ENCODE assay signal across 13 mouse cellular contexts in genomic region chr1:62859556-62860300, GRCm38 (mm10).
DNase-seq lines count a peak whose midpoint lies in the region; ATAC-seq lines count a peak whose summit lies in the region.
"Had no signal": no experiment of that assay in that cellular context is flagged by ENCODE, and none has a peak within 500 bp of the region (broad histone marks: within the 10 kb centered on the region; RNA-seq: fewer than 3 reads in every experiment).

No protein-coding gene starts in this region.

- ATAC-seq in embryonic facial prominence, embryonic 14.5 days (ENCODE audit: low read depth), result 0 out of 2 replicates have a peak, but pooled peaks have one; percentile 47
- ATAC-seq in liver, embryonic 11.5 days (replicated peaks; ENCODE audit: low FRiP score), result peak; percentile 80
- ATAC-seq: intestine, postnatal 0 days; midbrain, embryonic 13.5 days had no signal

- peak overlapping the region; percentile 68 for H3K27ac ChIP-seq in embryonic facial prominence, embryonic 14.5 days (replicated peaks; ENCODE audit: low read depth, low read length)
- no peak overlapping the region for H3K27ac ChIP-seq in liver, embryonic 11.5 days (ENCODE audit: low read depth, low read length)
- H3K27ac ChIP-seq: liver, embryonic 14.5 days had no signal

- H3K9me3 ChIP-seq in embryonic facial prominence, embryonic 14.5 days (ENCODE audit: control insufficient read depth, low read length), result peaks cover 3% of the 10 kb centered on the region; the same call in 1 of the 2 replicates
- no peaks in the 10 kb centered on the region for H3K9me3 ChIP-seq in liver, embryonic 11.5 days (ENCODE audit: control insufficient read depth, low read length)

- H3K4me1 ChIP-seq in embryonic facial prominence, embryonic 14.5 days (ENCODE audit: control insufficient read depth, insufficient read depth, low read length), result peaks cover 23% of the 10 kb centered on the region
- H3K4me1 ChIP-seq in liver, embryonic 11.5 days (replicated peaks; ENCODE audit: control insufficient read depth, insufficient read depth, low read length), result no peaks in the 10 kb centered on the region; the same call in 1 of the 2 replicates

- DNase-seq in left cerebral cortex, postnatal 4 days, result peak; percentile 11
- DNase-seq in left cerebral cortex, adult 8-10 months (ENCODE audit: low spot score in 2 of 2), result no peak
- peak; percentile 2 for DNase-seq in c-Kit-positive CD71-positive TER-119-negative erythroid progenitor cells, embryonic 14.5 days (ENCODE audit: low read depth)
- DNase-seq in embryonic facial prominence, embryonic 14.5 days (ENCODE audit: low spot score), result peak; percentile 85
- no peak for DNase-seq in liver, embryonic 11.5 days (ENCODE audit: low spot score)
- DNase-seq in frontal cortex, adult 2 months (ENCODE audit: extremely low spot score in 1 of 2, low spot score in 1 of 2), result no peak
- no peak for DNase-seq in adipocyte (ENCODE audit: low spot score)
- no peak for DNase-seq in urinary bladder, adult 2 months (ENCODE audit: low spot score)
- DNase-seq: cerebellum, adult 8-10 months; retina, postnatal 1 day had no signal

- H3K4me2 ChIP-seq in embryonic facial prominence, embryonic 14.5 days (ENCODE audit: low read depth, low read length), result no peak overlapping the region
- no peak overlapping the region for H3K4me2 ChIP-seq in liver, embryonic 11.5 days
- H3K4me2 ChIP-seq: midbrain, embryonic 13.5 days had no signal

- WGBS in embryonic facial prominence, embryonic 14.5 days, result 28% methylated on average over 9 of the region's 9 CpGs
- WGBS in liver, embryonic 11.5 days, result 54% methylated on average over 9 of the region's 9 CpGs

- no peaks in the 10 kb centered on the region for H3K36me3 ChIP-seq in embryonic facial prominence, embryonic 14.5 days (ENCODE audit: control insufficient read depth, insufficient read depth, low read length)
- H3K36me3 ChIP-seq in liver, embryonic 11.5 days (ENCODE audit: control insufficient read depth, insufficient read depth, low read length), result no peaks in the 10 kb centered on the region
- H3K36me3 ChIP-seq: midbrain, embryonic 13.5 days had no signal

- no peak overlapping the region for H3K4me3 ChIP-seq in embryonic facial prominence, embryonic 14.5 days (ENCODE audit: low read depth, low read length)
- H3K4me3 ChIP-seq in liver, embryonic 11.5 days (ENCODE audit: low read depth, low read length), result no peak overlapping the region
- H3K4me3 ChIP-seq: midbrain, embryonic 13.5 days had no signal

- intact Hi-C loops in left cerebral cortex, postnatal 4 days (cut with DNase I), result no loop called here

- H3K9ac ChIP-seq in embryonic facial prominence, embryonic 14.5 days (ENCODE audit: low read depth, low read length), result no peak overlapping the region
- no peak overlapping the region for H3K9ac ChIP-seq in liver, embryonic 11.5 days (ENCODE audit: low read depth, low read length)
- H3K9ac ChIP-seq: liver, embryonic 14.5 days; midbrain, embryonic 13.5 days had no signal

- H3K27me3 ChIP-seq in embryonic facial prominence, embryonic 14.5 days (replicated peaks; ENCODE audit: control insufficient read depth, insufficient read depth, low read length), result no peaks in the 10 kb centered on the region
- H3K27me3 ChIP-seq in liver, embryonic 11.5 days (replicated peaks; ENCODE audit: control insufficient read depth, insufficient read depth, low read length), result no peaks in the 10 kb centered on the region
- H3K27me3 ChIP-seq: midbrain, embryonic 13.5 days had no signal

Comparison
In these comparisons a context has a peak if more than half of its experiments do, and no peak if none do; other contexts are left out.
1. DNase-seq: peak in left cerebral cortex, postnatal 4 days (single experiment), c-Kit-positive CD71-positive TER-119-negative erythroid progenitor cells, embryonic 14.5 days (single experiment) and embryonic facial prominence, embryonic 14.5 days (single experiment); none in left cerebral cortex, adult 8-10 months (0 of 2), liver, embryonic 11.5 days (single experiment), frontal cortex, adult 2 months (0 of 2), adipocyte (single experiment) and urinary bladder, adult 2 months (single experiment).